Mouse (Mus musculus): ENCODE measurements at regions not wholly inside any gene's neighbourhood (a gene's known extent, or its start where the extent isn't known, plus 50 kb on each side); places are given as distances from the start of the nearest gene placed in this dataset.

DNA sequence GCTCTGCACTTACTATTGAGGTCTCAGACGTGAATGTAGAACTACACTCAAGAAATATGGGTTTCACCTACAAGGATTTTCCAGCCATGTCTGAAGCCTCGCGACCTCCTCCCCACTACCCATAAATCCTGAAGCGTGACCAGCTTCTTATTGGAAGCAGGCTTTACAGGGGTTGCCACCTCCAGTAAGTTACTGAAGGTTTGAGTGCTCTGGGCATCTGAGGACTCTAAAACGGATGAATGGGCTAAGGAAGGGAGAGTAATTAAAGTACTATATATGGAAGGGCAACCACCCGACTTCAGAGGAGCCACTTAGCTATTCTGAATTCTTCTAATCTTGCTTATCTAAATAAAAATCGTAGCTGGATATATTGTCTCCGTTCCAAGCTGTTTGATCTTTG lies 136.1 kb upstream of the Hmga2 start:
- DNase-seq, result no peak

DNA sequence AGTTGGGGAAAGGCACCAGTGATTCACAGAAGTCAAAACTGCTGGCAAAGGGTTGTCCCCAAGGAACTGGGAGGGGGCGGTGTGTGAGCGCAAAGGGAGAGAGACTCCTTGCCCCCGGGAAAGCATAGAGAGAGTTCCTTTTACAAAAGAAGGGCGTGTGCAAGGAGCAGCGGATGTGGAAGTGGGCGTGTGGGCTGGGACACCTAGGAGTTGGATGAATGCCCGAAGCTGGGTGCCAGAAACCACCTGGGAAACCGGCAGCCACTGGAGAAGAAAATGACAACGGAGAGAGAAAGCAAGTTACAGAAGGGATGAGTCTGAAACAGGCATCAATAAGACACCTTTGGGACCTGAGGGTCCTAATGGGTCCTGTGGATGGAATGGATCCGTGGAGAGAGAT lies 133.8 kb upstream of the Hmga2 start:
- no peak for DNase-seq

DNA sequence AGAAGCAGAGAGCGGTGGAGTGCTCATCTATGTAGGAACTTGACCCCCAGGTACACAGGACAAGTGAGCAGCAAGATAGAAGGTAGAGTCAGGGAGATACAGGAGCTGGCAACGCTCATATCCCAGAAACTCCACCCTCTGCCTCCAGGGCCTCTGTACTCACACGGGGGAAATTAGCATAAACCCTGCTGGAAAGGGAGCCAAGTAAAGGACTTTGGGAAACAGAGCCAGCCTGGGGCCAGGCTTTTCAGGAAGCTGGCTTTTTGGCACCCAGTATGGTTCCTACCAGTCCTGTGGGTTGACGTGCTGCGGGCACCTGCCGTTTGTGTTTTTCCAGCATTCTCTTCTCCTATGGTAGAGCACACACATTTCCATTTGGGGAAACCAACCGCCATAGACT lies 128.2 kb upstream of the Hmga2 start:
- DNase-seq, result no peak

DNA sequence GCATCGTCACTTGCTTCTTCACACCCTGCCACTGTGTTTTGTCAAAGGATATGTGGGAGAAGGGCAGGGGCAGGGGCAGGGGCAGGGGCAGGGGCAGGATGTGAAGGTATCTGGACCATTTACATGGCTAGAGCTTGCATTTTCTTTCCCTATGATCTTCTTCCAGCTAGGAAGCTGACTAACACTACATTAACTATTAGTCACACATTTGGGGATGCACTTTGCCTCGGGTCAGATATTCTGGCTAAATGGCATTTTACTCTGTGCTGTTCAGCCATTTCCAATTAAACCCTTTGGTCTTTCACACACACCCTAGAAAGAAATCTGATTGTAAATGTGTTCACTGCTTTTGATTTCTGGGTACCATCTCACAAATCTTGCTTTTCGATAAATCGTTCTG lies 126.9 kb upstream of the Hmga2 start:
- DNase-seq, result no peak

DNA sequence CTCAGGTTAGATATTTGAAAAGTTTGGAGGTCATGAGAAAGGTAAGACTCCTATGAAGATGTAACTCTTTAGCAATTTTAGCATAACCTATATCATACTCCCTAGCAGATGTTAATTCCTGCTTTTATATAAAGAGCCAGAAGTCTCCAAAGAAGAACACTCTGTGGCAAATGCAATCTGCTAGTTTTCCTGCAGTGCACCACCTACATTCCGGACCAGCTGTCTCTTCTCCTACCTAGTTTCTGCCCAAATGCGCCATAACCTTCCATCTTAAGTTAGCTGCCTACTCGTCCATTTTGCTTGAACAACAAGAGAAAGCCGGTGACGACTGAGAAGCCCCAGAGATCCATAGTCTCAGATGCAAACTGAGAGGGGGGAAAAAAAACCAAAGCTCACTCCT lies 124.5 kb upstream of the Hmga2 start:
- no peak for DNase-seq

DNA sequence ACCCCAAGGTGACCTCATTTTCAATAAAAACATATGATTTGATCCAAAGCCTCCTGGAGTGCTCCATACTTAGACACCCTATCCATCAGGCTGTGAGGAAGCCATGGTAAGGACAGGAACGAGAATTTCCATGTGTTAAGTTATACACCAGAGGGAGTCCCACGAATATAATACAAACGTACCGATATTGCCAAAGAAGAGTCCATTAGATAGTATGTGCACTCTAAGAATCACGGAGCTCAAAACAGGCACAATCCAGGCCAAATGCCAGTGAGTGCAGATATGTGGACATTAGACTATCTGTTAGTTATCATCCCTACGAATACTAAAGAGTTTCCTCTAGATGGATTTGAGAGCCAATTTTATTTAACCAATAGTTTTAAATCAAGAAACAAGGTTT lies 123.3 kb upstream of the Hmga2 start:
- no peak for DNase-seq

DNA sequence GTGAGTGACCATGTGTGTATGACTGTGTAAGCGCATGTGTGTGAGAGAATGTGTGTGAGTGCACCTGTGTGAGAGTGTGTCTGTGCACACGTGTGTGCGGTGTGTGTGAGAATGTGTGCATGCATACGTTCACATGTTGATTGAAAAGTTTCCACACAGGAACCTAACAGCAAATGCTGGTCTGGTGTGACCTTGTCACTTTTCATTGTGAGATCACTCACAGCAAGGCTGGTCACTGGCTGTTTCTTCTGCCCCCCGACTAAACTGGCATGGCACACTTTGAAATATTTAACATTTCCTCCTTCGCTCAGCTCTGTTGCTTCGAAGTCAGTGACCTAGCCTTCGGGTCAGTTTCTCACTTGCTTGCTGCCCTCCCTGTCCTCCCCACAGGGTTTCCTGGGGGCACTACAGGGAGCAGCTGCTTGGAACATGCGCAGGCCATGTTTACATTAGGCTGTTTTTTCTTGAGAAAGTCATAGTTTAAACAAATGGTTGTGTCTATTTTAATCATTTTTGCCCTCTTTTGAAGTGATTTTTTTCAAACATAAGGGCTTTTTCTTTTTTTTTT lies 121.1 kb upstream of the Hmga2 start:
- no peak for DNase-seq

DNA sequence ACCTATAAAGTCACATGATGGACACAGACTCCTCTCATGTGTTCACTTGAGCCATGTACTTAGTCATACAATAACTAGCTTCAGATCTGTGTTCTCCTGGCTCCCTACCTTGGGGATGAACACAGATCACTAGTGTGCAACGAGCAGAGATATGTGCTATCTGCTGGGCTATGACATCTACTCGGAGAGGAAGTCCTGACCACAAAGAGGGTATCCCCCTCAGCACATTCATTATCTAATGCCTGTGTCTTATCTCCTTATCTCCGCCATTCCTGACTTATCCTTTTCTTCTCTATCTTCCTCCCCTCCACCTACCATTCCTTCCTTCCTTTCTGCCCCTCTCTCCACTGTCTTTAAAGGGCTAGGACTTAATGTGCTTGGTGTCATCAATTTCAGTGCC lies 118.9 kb upstream of the Hmga2 start:
- DNase-seq, result no peak

DNA sequence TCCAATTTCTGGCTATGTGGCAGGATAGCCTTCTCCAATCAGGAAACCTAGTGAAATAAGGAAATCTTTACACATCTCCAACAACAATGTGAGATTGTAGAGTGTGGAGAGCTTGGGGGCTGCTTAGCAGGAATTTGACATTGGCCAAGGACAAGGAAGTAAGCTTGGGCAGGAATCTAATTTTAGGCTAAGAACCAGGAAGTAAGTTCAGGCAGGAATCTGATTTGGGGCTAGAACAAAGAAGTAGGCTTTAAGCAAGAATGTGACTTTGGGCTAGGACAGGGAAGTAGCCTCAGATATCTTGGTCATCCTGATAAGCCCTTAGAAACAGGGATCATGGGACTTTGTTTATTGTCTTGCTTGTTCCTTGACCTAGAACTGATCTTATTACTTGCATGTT lies 117.6 kb upstream of the Hmga2 start:
- no peak for DNase-seq

DNA sequence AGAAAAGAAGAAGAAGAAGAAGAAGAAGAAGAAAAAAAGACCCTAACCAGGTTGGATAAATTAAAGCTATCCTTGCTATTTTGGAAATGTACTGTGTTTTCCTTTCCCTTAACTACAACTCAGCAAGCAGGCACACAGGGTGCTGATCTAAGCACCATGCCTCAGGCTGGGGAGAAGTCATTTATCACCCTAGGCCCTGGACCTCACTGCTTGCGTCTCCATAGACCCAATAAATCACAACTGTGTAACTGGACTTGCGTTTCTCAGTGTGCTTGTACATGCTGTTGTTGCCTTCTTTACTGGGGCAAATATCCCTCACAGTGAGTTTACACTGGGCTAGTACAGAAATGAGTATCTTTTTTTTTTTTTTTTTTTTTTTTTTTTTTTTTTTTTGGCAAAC lies 113.4 kb upstream of the Hmga2 start:
- no peak for DNase-seq

DNA sequence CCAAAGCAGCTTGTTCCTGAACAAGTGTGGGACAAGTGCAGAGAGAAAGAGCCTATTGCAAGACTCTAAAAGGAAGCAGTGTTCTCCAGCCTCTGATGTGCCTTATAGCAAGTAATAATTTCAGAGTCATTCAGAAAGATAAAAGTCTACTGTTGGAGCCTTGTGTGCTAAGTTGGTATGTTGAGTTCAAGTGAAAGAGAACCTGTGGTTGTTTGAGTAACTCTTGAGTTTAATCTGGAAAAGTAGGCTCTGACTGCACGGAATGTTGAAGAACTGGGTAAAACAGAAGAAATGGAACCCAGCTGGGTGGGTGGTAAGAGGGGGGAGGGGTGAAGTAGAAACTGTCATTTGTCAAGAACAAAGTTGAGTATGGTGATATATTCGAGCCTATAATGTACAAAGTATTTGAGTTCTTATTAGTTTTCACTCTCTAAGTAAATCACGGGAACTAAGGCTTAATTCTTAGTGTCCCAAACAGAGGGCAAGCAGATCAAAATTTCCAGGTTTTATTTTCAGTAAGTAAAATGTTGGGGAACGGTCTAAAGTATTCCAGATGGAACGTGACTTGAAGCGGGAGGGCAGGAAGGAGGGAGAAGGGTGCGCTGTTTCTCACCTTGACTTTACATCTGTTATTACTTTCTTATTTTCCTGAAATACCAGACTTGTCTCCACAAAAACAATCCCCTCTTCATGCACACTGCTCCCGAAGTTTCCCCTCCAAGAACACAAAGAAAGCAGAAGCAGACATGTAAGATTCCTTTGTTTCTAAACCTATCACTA lies 111.8 kb upstream of the Hmga2 start:
- DNase-seq, result no peak

DNA sequence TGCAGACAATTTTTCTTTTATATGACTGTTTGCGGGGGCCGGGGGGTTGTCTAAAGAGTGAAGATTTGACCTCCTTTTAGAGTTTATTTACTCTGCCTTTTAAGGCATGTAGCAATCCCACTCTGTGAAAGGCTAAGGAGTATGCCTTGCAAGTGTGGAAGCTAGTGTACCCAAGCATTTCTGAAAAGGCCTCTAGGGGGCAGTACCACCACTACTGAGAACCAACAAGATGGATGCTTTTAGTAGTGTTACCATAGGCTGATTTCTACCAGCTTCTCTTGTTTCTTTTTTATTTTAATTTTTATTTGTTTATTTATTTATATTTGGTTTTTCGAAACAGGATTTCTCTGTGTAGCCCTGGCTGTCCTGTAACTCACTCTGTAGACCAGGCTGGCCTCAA lies 110.9 kb upstream of the Hmga2 start:
- DNase-seq, result peak; percentile 73

DNA sequence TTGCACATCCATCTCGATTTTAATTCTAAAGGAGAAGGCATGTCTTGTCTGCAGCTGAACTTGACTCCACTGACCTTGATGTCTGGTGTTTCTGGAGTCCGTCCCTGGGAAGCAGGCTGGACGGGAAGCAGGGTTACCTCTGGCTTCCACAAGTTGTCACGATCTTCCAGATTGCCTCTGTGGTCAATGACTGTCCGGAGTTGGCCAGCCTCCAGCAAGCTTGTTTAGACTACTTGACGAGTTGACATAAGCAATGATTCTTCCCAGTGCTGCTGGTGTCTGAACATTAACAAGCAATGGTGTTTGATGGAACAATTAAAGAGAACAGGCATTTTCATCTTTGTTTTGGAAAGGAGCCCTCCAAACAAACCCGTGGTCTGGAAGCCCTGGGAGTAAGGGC lies 106.2 kb upstream of the Hmga2 start:
- DNase-seq, result no peak

DNA sequence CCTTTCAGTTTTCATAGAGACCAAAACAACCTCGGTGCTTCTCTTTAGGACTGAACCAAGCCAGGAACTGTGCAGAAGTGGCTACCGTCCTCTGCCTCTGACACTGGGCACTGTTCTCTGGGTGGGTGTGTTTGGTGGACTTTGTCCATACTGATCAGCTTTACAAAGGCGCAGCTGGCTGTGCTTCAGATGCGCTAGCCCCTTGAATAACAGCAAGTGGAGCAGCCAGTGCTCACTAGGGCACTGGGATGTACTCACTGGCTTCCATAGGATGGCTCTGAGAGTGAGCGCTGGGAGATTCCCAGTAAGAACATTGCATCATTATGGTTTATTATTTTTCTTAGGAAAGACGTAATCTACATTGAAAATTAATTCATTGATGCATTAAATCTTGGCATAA lies 105.3 kb upstream of the Hmga2 start:
- no peak for DNase-seq

DNA sequence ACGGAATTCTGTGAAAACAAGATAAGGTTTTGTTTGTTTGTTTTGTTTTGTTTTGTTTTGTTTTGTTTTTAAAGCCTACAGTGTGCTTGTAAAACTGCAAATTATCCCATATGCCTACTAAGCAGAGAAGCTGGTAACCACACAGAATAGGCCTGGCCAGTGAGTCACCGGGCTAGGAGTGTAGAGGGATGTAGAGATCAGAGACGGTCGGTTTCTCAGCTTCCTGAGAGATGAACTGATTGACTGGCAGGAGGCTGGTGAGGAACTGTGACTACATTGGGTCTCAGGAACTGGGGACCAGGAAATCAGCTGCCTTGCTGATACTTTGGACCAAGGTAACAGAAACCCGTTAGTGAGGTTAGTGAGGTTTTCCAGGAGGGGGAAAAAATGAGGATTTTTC lies 100.6 kb upstream of the Hmga2 start:
- no peak for DNase-seq

DNA sequence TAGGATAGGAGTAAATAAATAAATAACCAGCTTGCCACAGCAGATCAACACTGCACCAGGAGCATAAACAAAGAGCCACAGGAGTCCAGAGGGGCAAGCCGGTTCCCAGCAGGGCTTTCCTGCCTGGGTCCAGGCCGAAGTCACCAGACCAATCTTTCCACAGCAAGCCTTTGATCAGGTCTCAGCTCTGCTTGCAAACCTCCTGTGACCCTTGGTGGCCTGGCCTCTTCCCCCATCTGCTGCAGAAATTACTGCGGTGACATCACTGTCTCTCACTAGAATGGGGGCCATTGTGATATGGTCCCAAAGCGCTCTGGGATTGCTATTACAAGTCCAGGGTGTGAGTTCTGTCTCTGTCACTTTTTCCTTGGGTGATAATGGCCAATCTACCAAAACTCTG lies 99.9 kb upstream of the Hmga2 start:
- no peak for DNase-seq

DNA sequence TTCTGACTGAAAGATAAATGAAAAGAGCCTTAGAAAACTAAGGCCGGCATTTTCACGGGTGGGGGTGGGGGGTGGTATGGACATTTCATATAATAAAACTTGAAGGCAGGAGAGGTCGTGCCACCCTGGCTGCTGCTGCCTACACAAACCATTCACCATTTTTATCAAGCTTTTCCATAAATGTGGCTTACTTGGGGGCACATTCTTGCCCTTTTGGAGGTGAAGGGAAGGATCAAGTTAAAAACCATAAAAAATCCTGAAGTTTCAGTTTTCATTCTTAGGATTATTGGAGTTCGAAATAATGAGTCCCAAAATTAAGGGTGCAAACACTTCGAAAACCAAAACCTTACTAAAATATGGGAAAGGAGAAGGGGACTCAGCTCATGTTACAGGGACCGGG lies 95.1 kb upstream of the Hmga2 start:
- DNase-seq, result no peak

DNA sequence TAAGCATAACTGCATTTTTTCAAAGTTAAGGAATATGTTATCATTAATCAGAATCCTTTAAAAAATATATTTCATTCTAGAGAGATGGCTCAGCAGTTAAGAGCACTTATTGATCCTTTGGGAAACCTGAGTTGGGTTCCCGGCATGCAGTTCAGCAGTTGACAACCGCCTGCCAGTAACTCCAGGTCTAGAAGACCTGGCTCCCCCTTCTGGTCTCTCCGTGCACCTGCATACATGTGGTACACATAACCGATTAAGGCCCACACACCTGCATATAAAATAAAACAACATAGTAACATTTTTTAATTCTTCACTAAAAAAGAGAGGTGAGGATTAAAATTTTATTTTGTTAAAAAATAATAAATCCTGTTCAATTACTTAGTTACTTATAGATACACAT lies 89.7 kb upstream of the Hmga2 start:
- no peak for DNase-seq

DNA sequence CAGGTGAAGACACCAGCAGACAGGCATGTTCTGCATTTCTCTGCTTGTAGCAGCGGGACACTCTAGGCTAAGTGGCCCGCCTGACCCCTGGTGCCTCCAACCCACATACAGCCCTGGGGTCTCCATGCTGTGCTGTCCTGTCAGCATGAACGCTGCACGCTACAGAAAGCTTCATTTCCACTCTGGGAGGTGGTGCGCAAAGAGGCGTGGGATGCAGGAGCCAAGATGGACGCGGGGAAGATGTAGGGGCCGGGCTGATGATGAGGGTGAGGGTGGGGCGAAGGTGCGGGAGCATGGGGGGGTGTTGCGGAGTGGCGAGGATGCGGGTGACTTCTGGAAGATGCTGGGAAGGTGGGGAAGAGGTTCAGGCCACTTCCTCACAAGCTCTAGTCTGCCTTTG lies 88.6 kb upstream of the Hmga2 start:
- DNase-seq, result no peak

DNA sequence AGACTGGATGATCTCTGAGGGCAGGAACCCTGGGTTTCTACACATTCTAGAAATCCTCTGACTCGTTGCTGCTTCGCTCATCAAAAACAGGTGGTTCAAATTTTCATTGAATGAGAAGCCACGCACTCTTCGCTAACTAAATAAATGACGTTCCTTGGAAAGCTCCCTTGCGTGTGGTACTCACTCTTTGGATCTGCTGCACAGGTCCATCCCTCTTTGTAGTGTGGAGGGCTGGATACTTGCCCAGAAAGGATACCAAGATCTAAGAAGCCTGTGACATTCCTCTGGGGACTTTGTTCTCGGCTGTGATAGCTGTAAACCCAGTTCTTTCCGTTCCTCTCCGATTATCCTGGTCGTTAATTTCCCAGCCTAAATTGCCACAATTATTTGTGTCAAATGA lies 87.7 kb upstream of the Hmga2 start:
- no peak for DNase-seq

DNA sequence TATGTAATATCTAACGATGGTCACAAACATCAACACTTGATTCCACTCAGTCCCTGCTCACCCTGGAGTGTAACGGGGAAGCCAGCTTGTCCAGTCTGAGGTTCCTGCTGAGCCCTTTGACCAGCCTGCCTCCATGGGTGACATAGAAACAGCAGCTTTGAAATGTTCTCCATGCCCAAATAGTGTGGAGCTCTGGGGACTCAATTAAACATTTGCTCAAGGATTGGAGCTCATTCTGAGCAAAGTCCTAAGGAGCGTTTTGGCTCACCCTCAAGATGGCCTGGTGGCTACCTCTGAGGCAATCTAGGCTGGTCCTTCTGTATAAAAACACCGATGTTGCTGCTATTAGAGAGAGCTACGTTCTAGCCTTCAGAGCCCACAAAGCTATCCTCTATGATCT lies 85.6 kb upstream of the Hmga2 start:
- no peak for DNase-seq

DNA sequence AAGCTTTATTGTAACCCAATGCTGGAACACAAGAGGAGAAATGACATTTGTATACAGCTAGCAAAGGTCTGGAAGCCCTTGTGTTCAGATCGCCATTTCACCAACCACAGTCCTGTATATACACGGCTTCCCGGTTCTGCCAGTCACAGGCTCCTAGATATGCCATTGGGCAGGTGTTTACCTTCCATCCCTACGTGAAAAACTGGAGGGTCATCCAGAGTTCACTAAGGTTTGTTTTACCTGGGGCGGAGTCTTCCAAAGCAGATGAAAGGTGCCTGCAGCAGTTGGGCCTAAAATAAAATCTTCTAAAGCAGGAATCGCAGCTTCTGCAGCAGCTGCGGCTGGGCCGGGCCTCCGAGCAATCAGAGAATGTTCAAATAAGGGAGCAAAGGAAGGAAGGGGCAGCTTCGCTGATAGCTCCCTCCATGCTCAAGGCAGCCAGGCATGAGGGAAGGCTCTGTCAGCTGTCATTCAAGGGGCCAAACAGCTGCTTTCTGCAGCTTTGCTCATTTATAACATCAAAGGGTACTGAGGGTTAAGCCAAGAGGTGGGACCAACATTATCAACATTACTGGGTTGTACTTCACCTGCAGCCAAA lies 81.7 kb upstream of the Hmga2 start:
- DNase-seq, result no peak

DNA sequence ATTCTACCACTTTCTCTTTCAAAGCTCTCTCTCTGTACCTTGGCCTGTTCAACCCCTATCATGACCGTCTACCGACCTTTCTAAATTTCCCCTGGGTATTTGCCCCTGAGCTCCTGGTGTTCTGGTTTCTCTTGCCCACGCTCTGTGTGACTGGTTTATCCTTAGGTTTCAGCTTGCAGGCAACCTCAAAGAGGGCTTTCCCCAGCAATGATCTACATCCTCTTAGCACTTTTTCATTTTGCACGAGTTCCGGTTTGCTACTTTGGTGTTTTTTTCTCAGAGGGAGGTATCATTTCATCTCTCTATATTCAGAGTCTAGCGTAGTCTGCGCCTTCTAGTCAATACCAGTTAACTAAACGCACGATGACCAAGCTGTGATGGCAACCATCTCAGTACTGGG lies 79.8 kb upstream of the Hmga2 start:
- no peak for DNase-seq

DNA sequence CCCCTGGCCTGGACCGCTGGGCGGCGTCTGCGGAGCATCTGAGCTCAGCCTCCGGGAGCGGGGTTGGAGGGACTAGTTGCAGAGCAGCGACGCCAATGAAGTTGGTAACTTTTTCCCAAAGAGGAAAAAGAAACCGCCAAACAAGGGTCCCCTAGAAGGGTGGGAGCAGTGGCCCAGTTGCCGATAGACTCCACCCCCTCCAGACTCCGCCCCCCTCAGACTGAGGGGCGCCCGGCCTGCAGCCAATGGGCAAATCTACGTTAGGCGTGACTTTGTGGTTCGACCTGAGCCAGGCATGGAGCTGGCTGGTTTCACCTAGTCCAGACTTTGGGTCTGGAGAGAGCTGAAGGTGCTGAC lies 76.8 kb upstream of the Hmga2 start:
- DNase-seq, result peak; percentile 52

Data from thymus, postnatal 4 days (tissue).